Mouse (Mus musculus) C2C12 (cell line): Measurements from ENCODE around the gene Ampd2. TPM values are rescaled to one million over a fixed set of nuclear protein-coding genes. Genes with fewer than 3 reads are reported as not detected.

Experiments
- H3K27me3 ChIP-seq: one replicate; pipeline ENCODE4 v1.6.1; 2011; ENCODE audit not compliant: control insufficient read depth, insufficient read depth, insufficient read length
- H3K36me3 ChIP-seq: one replicate; pipeline ENCODE4 v1.6.1; 2011; ENCODE audit not compliant: control insufficient read depth, insufficient read depth
- H3K4me3 ChIP-seq: one replicate; pipeline ENCODE4 v1.5.1; 2011; ENCODE audit warnings: mild to moderate bottlenecking, control low read depth; ENCODE audit not compliant: poor library complexity, insufficient read depth, severe bottlenecking
- H3K79me2 ChIP-seq: one replicate; pipeline ENCODE4 v1.6.1; 2011; ENCODE audit not compliant: control insufficient read depth, insufficient read depth
- H3K79me3 ChIP-seq: one replicate; pipeline ENCODE4 v1.6.1; 2011; ENCODE audit warnings: low read depth, control low read depth
- H3ac ChIP-seq: one replicate; pipeline ENCODE3; 2011; ENCODE audit warnings: low read depth; ENCODE audit not compliant: control insufficient read depth, insufficient read length
- CEBPB ChIP-seq: IDR thresholded peaks from one replicate; pipeline ENCODE4 v1.6.1; 2011; ENCODE audit warnings: low read depth, mild to moderate bottlenecking, control low read depth, moderate library complexity
- CTCF ChIP-seq: IDR thresholded peaks from one replicate; pipeline ENCODE4 v1.5.1; 2011; ENCODE audit not compliant: control insufficient read depth, insufficient read depth, insufficient read length
- FOSL1 ChIP-seq: IDR thresholded peaks from one replicate; pipeline ENCODE4 v1.8.0; 2011; ENCODE audit warnings: mild to moderate bottlenecking, low read length; ENCODE audit not compliant: poor library complexity, insufficient read depth, severe bottlenecking
- MAX ChIP-seq: IDR thresholded peaks from one replicate; pipeline ENCODE4 v1.6.1; 2011; ENCODE audit warnings: mild to moderate bottlenecking, control low read depth
- MYOD1 ChIP-seq: IDR thresholded peaks from one replicate; pipeline ENCODE4 v1.6.1; 2011; ENCODE audit warnings: low read depth; ENCODE audit not compliant: control insufficient read depth, insufficient read length
- MYOG ChIP-seq: IDR thresholded peaks from one replicate; pipeline ENCODE4 v1.6.1; 2011; ENCODE audit not compliant: control insufficient read depth, insufficient read length; ENCODE audit errors: extremely low read depth
- USF1 ChIP-seq: IDR thresholded peaks from one replicate; pipeline ENCODE4 v1.6.1; 2011; ENCODE audit warnings: low read depth, mild to moderate bottlenecking, control low read depth, moderate library complexity
- polyA plus RNA-seq: library from polyadenylated mRNA; unstranded; fragments of >200 nt; fragmentation: generic; extraction: Trizol; gene quantifications from one replicate; pipeline ENCODE4 v1.2.1, GENCODE M21; 2012; ENCODE audit warnings: missing spikeins

The Ampd2 gene
- polyA plus RNA-seq, 1 experiment = 58.3 TPM

DNA sequence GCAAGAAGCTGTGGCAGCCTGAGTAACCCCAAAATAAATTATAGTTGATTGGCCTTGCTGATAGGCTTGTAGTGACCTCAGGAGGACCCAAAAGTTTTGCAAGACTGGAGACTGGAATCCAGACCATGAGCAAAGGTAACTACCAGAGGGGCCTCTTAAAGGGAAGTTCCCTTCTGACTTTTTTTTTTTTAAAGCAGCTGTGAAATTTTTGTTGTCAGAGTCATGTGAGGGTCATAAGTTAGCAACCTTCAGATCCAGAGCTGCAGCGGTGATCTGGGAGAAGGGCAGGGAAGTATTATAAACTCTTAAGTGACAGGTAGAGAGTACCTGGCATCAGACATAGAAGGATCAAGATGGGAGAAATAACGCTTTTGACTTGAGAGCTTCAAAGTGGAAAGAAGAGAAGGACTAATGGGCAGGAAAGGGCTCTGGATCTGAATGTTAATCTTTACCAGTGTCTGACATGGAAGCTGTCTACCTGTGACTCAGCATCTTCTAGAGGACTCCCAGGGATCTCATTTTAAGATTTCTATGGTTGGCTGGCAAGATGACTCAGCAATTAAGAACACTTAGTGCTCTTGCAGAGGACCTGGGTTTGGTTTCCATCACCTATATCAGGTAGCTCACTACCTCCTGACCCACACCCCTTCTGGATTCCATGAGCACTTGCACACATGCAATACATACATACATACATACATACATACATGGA, 39.4 kb downstream of the Ampd2 start:
- Histone ChIP-seq H3K79me3 (no peaks in the 10 kb centered on the region), H3K79me2 (no peaks in the 10 kb centered on the region), H3K27me3 (peaks cover 5% of the 10 kb centered on the region), H3ac (no peak overlapping the region), H3K36me3 (no peaks in the 10 kb centered on the region), H3K4me3 (no peak overlapping the region)
- TF ChIP-seq MAX = no peak
- TF ChIP-seq FOSL1 = no peak
- TF ChIP-seq CEBPB = no peak
- TF ChIP-seq CTCF = no peak
- no peak for TF ChIP-seq MYOG

DNA sequence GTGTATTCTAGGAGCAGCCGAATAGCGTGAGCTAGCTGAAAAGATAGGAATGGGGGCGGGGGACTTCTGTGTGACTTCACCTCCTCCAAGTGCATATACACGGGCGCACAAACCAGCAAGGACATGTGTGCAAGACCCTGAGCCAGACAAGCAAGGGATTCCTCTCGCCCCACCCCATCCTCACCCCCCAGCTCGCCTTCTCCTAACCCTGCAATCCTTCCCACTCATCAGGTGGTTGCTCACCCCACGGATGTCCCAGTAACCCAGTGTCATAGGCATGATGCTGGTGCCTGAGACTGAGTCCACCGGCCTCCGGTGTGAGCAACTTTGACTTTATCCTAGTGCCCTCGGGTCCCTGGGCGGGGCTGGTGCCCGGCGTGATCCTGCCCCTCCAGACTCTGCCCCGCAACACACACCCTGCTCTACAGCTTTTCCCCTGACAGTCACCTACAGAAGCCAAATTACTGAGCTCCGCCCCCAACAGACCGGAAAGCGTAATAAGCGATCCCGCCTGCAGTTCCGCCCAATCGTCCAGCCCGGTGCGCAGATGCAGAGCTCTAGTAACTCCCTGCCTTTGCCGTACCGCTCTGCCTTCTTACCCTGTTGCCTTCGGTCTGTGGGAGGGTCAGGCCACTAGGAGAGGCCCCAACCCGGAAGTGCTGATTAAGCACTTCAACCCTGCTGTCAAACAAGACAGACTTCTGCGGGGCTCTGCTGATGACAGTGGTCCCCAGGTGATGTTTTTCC, 41.9 kb downstream of the Ampd2 start, which contains the start of gene Gstm4:
TSS of gene Gstm4 (minus strand) at position 501 of the 747 bp plus-strand sequence.
- H3K79me2 ChIP-seq = no peaks in the 10 kb centered on the region
- no peak within 1 kb of the TSS for H3ac ChIP-seq
- no peak within 1 kb of the TSS for H3K4me3 ChIP-seq
- peaks cover 16% of the 10 kb centered on the region for H3K27me3 ChIP-seq
- no peaks in the 10 kb centered on the region for H3K79me3 ChIP-seq
- no peaks in the 10 kb centered on the region for H3K36me3 ChIP-seq
- TF ChIP-seq FOSL1 (no peak), CTCF (no peak), MYOD1 (no peak), MYOG (no peak), CEBPB (no peak), USF1 (no peak), MAX (no peak)

DNA sequence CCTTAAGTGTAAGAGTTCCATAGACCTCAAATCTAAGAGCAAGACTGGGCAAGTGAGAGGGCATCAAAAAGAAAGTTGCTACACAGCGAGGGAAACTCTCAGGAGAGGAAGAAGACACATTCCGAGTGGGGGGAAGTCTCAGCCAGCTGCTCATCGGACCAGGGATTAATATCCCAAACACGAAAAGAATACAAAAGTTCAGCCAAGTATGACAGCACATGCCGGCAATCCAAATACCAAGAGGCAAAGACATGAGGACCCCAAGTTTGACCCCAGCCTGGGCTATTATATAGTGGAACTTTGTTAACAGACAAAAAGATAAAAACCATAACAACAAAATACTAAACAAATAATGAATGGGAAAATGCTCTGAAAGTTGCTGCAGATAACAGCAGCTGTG, 53.3 kb downstream of the Ampd2 start:
- Histone ChIP-seq H3K4me3 (no peak overlapping the region), H3K79me2 (no peaks in the 10 kb centered on the region), H3ac (no peak overlapping the region), H3K27me3 (peaks cover 32% of the 10 kb centered on the region), H3K36me3 (no peaks in the 10 kb centered on the region), H3K79me3 (no peaks in the 10 kb centered on the region)
- TF ChIP-seq FOSL1 (no peak), CEBPB (no peak), MYOG (no peak), MYOD1 (no peak), CTCF (no peak), USF1 (no peak)

DNA sequence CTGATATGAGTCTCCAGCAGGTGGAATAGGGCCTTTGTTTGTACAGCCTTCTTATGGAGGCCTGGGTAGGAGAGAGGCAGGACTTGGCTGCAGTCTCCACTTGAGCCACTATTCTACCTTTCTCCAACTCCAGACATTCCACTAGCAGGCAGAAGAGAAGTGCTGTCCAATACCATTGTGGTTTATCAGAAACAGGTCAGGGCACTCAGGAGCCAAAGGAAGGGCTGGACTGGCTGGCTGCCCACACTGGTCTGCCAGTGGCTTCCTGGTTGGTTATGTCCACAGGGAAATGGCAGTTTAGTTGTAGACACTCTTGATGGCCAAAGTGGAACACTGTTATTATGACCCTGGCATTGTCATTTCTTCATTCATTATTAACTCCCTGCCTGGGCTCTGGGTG, 54.3 kb downstream of the Ampd2 start:
- Histone ChIP-seq H3K79me3 (no peaks in the 10 kb centered on the region), H3ac (no peak overlapping the region), H3K27me3 (peaks cover 33% of the 10 kb centered on the region), H3K79me2 (no peaks in the 10 kb centered on the region), H3K36me3 (no peaks in the 10 kb centered on the region), H3K4me3 (no peak overlapping the region)
- TF ChIP-seq MYOG (no peak), MAX (no peak), FOSL1 (no peak), MYOD1 (no peak), CTCF (no peak), CEBPB (no peak)

DNA sequence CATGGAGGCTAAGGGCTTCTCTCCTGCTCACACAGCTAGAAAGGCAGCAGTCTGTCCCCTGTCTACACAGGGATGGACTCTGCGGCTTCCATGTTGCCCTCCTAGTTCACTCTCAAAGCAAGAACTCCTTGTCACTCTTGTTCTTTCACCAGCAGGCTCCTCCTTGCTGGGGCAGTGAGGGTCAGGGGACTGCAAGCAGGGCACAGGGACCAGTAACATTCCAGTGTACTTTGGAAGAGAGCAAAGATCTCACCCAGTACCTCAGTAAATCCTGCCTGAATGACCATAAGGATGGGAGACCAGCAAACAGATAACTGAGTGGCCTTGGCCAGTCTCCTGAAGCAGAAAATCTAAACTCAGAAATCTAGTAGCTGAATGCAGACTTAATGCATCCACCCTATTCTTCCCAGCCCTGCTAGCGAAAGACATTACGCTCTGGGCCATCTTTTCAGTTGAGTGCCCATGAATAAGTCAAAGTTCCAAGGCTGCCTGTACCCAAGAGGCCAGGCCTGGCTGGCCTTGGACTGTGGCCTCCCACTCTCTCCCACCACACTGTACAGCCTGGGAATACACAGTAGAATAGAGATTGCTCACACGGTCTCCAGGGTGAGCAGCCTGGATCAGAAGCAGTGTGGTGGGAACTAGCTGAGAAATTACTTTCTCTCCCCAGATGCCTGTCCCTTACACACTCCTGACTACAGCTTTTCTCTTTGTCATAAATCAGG, 57.6 kb downstream of the Ampd2 start:
- Histone ChIP-seq H3K36me3 (no peaks in the 10 kb centered on the region), H3K79me3 (no peaks in the 10 kb centered on the region), H3K4me3 (no peak overlapping the region), H3ac (no peak overlapping the region), H3K27me3 (peaks cover 32% of the 10 kb centered on the region), H3K79me2 (no peaks in the 10 kb centered on the region)
- TF ChIP-seq MAX = no peak
- TF ChIP-seq FOSL1 = no peak
- no peak for TF ChIP-seq CEBPB
- no peak for TF ChIP-seq MYOG
- no peak for TF ChIP-seq USF1
- TF ChIP-seq CTCF = no peak
- no peak for TF ChIP-seq MYOD1

DNA sequence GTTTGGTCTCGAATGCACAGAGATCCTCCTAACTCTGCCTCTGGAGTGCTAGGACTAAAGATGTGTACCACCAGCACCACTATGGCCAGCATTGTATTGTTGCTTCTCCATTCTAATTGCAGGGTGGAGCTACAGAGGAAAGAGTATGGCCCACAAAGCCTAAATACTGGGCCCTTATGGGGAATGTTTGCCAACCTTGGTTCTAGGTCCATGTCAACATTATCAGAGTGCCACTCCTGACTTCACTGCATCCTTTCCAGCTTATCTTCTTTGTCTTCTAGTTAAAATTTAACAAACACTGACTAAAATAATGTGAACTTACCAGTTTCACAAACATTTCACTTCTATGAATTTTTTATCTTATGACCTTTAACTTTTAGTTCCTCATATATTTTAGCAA, 59.9 kb downstream of the Ampd2 start:
- Histone ChIP-seq H3K36me3 (no peaks in the 10 kb centered on the region), H3K79me2 (no peaks in the 10 kb centered on the region), H3K79me3 (no peaks in the 10 kb centered on the region), H3K27me3 (peaks cover 42% of the 10 kb centered on the region), H3K4me3 (no peak overlapping the region), H3ac (no peak overlapping the region)
- TF ChIP-seq MYOG (no peak), USF1 (no peak), MYOD1 (no peak), MAX (no peak), CTCF (no peak), CEBPB (no peak), FOSL1 (no peak)
